ENCODE assay signal across 25 mouse cellular contexts in the genomic region with DNA sequence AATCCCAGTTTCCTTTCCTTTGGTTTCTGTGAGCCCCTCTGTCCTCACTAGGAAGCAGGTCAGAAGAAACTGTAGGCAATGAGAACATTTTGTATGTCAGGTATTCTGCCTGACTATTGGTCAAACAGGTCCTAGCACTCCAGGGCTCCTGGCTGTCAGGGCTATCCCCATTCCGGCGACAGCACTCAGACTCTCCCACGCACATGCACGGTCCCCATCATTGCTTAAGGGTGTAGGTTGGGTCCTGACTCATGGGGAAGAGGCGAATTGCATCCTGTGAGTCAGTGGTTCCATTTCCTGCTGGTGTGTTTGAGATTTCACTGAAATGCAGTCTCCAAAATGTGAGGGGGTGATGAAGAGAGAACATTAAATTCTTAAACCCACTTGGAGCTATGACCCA. TPM values are rescaled to one million over a fixed set of nuclear protein-coding genes. Genes with fewer than 3 reads are reported as not detected.
DNase-seq lines count a peak whose midpoint lies in the region; ATAC-seq and TF ChIP-seq lines count a peak whose summit lies in the region.
"Had no signal": no experiment of that assay in that cellular context is flagged by ENCODE, and none has a peak within 500 bp of the region (broad histone marks: within the 10 kb centered on the region; RNA-seq: fewer than 3 reads in every experiment).

No protein-coding gene starts in this region.

- peaks cover 50% of the 10 kb centered on the region for H3K79me3 ChIP-seq in C2C12 (ENCODE audit: low read depth)

- peaks cover 74% of the 10 kb centered on the region for H3K79me2 ChIP-seq in C2C12 (ENCODE audit: control insufficient read depth, insufficient read depth)

- peak; percentile 18 to 23 for DNase-seq in lung, postnatal 4 days
- DNase-seq in lung, postnatal 14 days, result no peak
- DNase-seq in NIH3T3 (ENCODE audit: low read depth), result peak; percentile 74
- no peak for DNase-seq in adrenal gland, postnatal 14 days
- no peak for DNase-seq in thymus, postnatal 25 days
- DNase-seq: cerebellum, postnatal 14 days; embryo, embryonic 11 days; heart, adult 18-20 months; kidney, postnatal 4 days had no signal

- no peak overlapping the region for H3ac ChIP-seq in C2C12 (ENCODE audit: control insufficient read depth, insufficient read length, low read depth)

- TF ChIP-seq CTCF in C2C12 (IDR thresholded peaks at IDR 0.05; ENCODE audit: control insufficient read depth, insufficient read depth, insufficient read length), result no peak

- peaks cover 21% of the 10 kb centered on the region for H3K36me3 ChIP-seq in C2C12 (ENCODE audit: control insufficient read depth, insufficient read depth)
- H3K36me3 ChIP-seq: embryonic facial prominence, embryonic 15.5 days; forebrain, embryonic 12.5 days; hindbrain, embryonic 10.5 days; intestine, embryonic 15.5 days; limb, embryonic 13.5 days had no signal

- peak; percentile 92 for ATAC-seq in inflammation-experienced regulatory T-cells, adult 6 months
- ATAC-seq: intestine, embryonic 15.5 days; midbrain, embryonic 16.5 days had no signal

- no peak overlapping the region for H3K4me3 ChIP-seq in C2C12 (ENCODE audit: insufficient read depth, poor library complexity, severe bottlenecking)
- H3K4me3 ChIP-seq: embryonic facial prominence, embryonic 15.5 days; forebrain, embryonic 12.5 days; hindbrain, embryonic 10.5 days; intestine, embryonic 15.5 days; limb, embryonic 13.5 days had no signal

- no peaks in the 10 kb centered on the region for H3K27me3 ChIP-seq in C2C12 (ENCODE audit: control insufficient read depth, insufficient read depth, insufficient read length)
- H3K27me3 ChIP-seq: embryonic facial prominence, embryonic 15.5 days; forebrain, embryonic 12.5 days; intestine, embryonic 15.5 days; limb, embryonic 13.5 days had no signal

TF ChIP-seq in C2C12, 6 proteins besides CTCF, POLR2A, EP300 and RAD21:
- TF ChIP-seq FOSL1 (IDR thresholded peaks at IDR 0.05; ENCODE audit: insufficient read depth, low read length, poor library complexity, severe bottlenecking), result peak; percentile 81
- TF ChIP-seq USF1 (IDR thresholded peaks at IDR 0.05; ENCODE audit: low read depth), result no peak
- TF ChIP-seq MAX (IDR thresholded peaks at IDR 0.05), result peak; percentile 97
- TF ChIP-seq MYOG (IDR thresholded peaks at IDR 0.05; ENCODE audit: control insufficient read depth, extremely low read depth, insufficient read length), result no peak
- peak; percentile 9 for TF ChIP-seq MYOD1 (IDR thresholded peaks at IDR 0.05; ENCODE audit: control insufficient read depth, insufficient read length, low read depth)
- TF ChIP-seq CEBPB (IDR thresholded peaks at IDR 0.05; ENCODE audit: low read depth), result peak; percentile 88

RNA-seq across cellular contexts. Expression of a gene that starts 8.6 kb away (rescaled TPM):
- polyA plus RNA-seq in C2C12 (2012; fragmentation: generic; extraction: Trizol), result 3.6 TPM
- not detected for polyA plus RNA-seq in inflammation-experienced regulatory T-cells, adult 6 months (2017; shearing (Covaris generic))
- total RNA-seq in adrenal gland, postnatal 14 days (2021), result 0.07 TPM in 1 of 2 replicates, not detected in the other
- total RNA-seq: gastrocnemius, adult 18-20 months; heart, adult 18-20 months; layer of hippocampus, postnatal 25 days; megakaryocyte, adult 5-6 weeks had no signal
- polyA plus RNA-seq: forebrain, embryonic 12.5 days; hindbrain, embryonic 10.5 days; kidney, embryonic 14.5 days; limb, embryonic 13.5 days; midbrain, embryonic 16.5 days; neural tube, embryonic 11.5 days had no signal

RNA-seq across cellular contexts. Expression of a gene that starts 55.8 kb away (rescaled TPM):
- 0.04 TPM for polyA plus RNA-seq in C2C12 (2012; fragmentation: generic; extraction: Trizol)
- polyA plus RNA-seq in inflammation-experienced regulatory T-cells, adult 6 months (2017; shearing (Covaris generic)), result not detected
- not detected in 2 replicates for total RNA-seq in adrenal gland, postnatal 14 days (2021)
- total RNA-seq: megakaryocyte, adult 5-6 weeks had no signal
- polyA plus RNA-seq: intestine, embryonic 15.5 days; kidney, embryonic 14.5 days; small intestine, adult 2 months had no signal

RNA-seq across cellular contexts. Expression of a gene that starts 56.4 kb away (rescaled TPM):
- 34.4 TPM for polyA plus RNA-seq in C2C12 (2012; fragmentation: generic; extraction: Trizol)
- 1 to 10 TPM; 1.6 to 3.6 (median 2.0) TPM for polyA plus RNA-seq in inflammation-experienced regulatory T-cells, adult 6 months (2017; shearing (Covaris generic))
- total RNA-seq in adrenal gland, postnatal 14 days (2021), result not detected in 2 replicates
- total RNA-seq: adrenal gland, adult 18-20 months; gastrocnemius, adult 18-20 months; heart, adult 18-20 months had no signal
- polyA plus RNA-seq: forebrain, embryonic 12.5 days; liver, embryonic 14.5 days had no signal

Comparison
In these comparisons a context has a peak if more than half of its experiments do, and no peak if none do; other contexts are left out.
1. DNase-seq: peak in lung, postnatal 4 days (2 of 2) and NIH3T3 (single experiment); none in lung, postnatal 14 days (single experiment), adrenal gland, postnatal 14 days (single experiment) and thymus, postnatal 25 days (single experiment).